Mouse (Mus musculus) thymus, postnatal 4 days (tissue): ENCODE results near the gene Vmo1.
"Not testable (repeated sequence)": the region's sequence is repeated elsewhere in the genome, so short reads cannot be mapped to it uniquely, and the experiment has no call there.

Experiments used
- DNase-seq: peaks from one replicate; pipeline ENCODE4 v3.0.0; 2021

The Vmo1 gene

DNA sequence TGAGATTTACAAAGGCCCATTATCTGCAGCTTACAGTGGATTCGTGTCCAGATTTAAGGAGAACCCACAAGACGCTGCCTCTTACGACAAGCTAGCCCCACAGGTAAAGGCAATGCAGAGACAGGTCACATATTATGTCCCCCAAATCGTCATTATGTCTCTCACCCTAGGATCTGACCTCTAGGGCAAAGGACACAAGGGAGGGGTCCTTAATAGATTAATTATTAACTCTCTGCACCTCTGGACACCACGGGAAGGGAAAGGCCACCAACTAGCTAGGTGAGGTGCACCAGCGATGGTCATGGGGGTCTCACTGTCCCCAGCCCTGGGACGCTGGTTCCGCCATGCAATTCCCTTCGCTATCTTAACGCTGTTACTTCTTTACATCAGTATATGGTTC, 4.5 kb upstream of the Vmo1 start, which contains the start of gene Gltpd2:
Gene Gltpd2, plus strand, starts transcription at position 274 of the 400 bp plus-strand sequence.
- DNase-seq = no peak

DNA sequence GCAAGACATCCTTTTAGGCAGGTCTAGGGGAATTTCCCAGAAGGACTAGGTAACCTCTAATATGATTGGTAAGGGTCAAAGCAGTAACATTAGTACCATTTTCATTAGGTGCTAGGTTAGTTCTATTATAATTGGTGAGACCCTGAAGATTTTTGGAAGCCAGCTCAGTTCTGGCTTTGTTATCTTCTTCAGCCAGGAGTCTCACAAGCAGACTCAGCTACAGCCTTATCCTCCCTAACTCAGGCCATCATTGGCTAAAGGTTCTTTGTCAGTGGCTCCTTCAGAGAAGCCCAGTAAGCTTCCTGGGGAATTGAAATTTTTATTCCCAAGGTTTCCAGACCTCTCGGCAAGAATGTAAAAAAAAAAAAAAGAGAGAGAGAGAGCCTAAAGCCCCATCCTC, 4.0 kb upstream of the Vmo1 start:
- no peak for DNase-seq

DNA sequence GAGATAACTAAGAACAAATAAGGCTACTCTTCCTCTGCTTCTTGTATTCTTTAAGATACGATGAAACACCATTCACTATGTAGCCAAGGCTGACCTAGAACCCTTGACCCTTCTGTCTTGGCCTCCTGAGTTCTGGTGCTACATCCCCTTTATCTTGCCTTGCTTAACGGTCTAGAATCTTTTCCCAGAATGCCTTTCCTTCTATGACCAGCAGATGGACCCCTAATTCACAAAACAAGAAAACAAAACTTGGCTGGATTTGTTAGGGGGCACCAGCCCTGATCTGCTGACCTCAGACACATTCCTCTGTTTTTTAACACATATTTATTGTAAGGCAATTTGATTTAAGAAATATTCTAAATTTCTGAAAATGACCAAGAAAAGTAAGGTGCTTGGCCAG, 1.9 kb upstream of the Vmo1 start:
- no peak for DNase-seq

DNA sequence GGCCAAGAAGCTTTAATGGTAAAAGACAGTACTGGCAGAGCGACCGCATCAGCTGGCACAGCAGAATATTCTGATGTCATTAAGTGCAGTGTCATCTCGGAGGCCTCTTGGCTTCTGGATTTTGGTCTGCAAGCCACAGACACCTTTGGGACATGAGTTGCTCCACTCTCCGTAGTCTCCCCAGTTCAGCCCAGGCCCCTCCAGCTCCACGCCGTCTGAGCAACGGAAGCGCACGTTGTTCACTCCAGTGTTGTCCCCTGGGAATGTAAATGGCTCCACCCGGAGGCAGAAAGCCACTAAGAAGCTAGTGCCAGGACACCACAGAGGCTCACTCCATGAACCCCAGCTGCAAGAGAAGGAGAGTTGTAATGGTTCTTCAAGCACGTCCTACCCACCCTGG, 896 bp downstream of the Vmo1 start:
- no peak for DNase-seq

DNA sequence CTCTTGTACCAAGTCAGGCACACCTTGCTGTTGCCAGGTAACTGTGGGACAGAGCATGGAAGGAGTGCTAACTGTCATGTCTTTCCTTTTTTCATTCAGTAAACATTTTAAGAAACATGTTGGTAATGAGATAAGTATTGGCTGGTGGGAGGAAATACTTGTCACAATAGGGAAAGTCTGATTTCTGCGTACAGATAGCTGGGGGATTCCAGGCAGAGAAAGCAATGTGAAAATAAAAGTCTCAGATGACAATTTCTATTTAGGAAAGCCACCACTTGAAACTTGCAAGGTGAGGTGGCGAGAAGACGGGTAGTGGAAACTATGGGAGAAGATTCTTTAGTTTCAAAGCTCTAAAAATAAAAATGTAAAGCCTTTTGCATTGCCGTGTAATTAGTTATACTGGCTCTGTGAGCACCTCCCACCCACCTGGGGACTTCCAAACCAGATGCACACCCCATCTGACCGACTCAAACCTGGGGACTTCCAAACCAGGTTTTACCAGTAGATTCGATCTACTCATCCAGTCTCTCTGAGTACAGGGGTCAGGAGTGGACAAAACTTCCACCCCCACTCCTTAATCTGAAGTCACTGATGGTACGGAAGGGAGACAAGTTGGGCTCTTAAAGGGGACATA, 1.6 kb downstream of the Vmo1 start:
- no peak for DNase-seq

DNA sequence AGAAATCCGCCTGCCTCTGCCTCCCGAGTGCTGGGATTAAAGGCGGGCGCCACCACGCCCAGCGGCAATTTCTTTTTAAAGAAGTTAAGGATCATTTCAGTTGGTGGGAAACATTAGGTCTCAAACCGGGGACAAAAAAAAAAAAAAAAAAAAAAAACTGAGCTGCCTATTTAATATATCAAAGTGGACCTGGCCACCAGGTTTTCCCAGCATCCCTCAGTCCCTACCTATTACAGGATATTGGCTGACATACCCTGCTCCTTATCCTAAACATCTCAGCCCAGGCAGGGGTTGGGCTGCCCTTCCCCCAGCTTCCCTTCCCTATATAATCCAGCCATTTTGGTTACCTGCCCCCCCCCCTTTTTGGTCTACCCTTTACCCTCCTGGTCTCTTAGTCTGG, 2.6 kb downstream of the Vmo1 start:
- no peak for DNase-seq

DNA sequence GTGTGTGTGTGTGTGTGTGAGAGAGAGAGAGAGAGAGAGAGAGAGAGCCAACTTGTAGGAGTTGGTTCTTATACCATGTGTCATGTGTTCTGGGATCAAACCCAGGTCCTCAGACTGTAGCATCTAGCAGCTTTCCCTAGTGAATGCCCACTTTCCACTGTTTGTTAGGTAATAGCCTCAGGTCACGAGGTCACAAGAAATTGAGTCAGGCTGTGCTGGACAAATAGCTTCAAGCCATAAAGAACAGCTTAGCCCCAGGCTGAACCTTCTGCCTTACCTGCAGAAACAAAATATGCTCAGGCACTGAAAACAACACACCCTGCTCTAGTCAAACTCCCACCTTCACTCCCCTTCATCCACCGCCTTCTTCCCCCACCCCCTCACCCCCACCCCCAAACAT, 3.2 kb downstream of the Vmo1 start:
- no peak for DNase-seq

DNA sequence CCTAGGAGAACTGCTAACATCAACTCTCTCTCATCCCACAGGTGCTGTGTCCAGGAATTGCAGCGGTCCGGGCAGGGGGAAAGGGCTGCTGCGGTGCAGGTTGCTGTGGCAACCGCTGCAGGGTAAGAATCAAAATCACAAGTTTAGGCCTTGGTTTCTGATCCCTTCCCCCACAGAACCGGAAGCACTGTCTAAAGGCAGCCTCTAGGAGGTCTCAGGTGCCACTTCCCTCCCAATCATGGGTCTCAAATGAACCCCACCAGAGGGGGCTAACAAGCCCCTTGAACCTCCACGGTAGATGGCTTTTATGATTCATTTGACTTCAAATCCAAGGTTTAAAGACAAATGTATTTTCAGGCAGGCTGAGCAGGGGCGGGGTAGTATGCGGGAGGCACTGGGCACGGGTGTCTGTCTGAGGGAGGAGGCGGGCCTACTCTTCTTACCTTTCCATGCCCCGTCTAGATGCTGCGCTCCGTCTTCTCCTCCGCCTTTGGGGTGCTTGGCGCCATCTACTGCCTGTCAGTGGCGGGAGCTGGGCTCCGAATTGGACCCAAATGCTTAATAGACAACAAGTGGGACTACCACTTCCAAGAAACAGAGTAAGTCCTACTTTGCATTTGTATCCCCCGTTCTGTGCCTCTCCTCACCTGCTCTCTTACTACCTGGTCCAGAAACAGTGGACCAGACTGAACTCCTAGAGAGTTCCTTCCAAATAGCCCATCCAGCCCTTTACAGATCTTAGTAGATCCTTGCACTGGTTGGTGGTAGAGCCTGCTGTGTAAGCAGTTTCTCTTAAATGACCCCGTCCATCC, 4.5 kb downstream of the Vmo1 start:
- DNase-seq = peak; percentile 76

DNA sequence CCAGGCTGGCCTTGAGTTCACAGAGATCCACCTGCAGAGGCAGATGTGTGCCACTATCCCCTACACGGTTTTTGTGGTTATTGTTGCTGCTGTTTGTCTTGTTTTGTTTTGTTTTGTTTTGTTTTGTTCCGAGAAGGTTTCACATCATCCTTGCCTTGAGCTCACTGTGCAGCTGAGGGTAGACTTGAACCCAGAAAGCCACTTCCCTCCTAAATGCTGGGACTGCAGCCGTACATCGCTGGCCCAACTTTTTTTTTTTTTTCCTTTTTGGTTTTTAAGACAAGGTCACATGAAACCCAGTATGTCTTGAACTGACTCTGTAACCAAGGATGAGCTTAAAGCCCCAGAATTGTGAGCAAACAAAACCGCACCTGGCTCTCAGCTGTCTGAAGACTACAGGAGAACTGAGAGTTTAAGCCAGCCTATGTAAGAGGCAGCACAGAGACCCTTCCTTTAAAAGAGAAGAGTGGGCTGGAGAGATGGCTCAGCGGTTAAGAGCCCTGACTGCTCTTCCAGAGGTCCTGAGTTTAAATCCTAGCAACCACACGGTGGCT, 7.4 kb downstream of the Vmo1 start:
- peak; percentile 48 for DNase-seq

DNA sequence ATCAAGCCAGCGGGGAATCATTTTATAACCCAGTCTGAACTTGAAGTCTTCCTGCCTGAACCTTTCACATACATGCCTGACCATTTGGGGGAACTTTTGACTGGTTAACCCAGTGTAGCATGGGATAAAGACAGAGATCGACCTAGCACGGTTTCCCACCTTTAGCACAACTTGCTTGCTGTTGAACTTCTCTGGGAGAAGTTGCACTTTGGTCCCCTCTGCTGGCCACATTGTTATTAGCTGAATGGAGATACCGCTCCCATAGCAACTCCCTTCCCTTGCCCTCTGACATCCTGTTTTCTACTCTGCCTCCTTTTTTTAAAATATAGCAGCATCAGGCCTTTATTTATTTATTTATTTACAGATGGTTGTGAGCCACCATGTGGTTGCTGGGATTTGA, 8.0 kb downstream of the Vmo1 start:
- DNase-seq = peak; percentile 90

DNA sequence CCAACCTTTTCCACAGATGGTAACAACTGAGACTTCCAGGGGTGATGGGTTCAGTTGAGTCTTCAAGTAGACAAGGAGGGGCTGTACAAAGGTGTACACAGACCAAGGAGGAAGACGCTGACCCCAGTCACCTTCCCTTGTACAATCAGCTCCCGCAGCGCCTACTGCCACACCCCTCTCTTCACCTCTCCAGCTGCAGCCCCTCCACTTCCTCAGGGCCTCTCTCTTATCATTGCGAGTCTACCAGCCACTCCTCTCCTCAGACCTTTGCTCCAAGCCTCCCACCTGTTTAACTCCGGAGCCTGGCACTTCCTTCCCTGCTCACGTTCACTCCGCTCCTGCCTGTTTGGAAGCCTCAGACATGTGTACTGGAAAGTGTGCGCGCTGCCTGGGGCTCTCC, 9.4 kb downstream of the Vmo1 start, which contains the start of gene Tm4sf5:
Gene Tm4sf5, plus strand, starts transcription at position 275 of the 400 bp plus-strand sequence.
- peak; percentile 44 for DNase-seq

DNA sequence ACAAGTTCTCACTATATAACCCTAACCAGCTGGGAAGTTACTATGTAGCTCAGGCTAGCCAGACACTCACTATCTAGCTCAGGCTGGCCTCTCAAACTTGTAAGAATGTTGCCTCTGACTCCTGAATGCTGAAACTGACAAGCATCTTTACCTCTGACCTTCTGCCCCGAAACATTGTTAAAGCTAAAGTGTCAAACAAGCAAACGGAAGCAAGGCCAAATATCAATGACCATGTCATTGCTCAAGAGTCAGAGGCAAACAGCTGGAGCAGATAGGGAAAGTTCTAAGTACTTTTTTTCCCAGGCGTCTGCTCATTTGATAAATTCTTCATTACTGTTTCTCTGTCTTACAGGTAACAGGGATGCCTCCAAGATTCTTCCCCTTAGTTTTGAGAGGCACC, 12.4 kb downstream of the Vmo1 start:
- DNase-seq = no peak

DNA sequence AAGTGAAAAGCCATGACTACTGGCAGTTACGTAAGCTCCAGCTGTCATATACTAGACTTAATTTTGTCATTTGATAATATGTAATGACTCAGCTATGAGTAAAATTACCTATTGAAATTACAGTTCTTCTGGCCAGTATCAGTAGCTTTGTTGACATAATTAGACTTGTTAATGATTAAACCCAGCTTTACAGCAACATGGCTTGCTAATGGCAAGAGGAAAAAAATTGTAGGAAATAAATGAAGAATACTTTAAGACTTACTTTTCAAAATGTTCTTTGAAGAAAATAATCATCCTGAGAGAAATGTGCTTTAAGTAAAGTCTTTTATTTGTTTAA, 14.0 kb downstream of the Vmo1 start:
- DNase-seq = no peak

DNA sequence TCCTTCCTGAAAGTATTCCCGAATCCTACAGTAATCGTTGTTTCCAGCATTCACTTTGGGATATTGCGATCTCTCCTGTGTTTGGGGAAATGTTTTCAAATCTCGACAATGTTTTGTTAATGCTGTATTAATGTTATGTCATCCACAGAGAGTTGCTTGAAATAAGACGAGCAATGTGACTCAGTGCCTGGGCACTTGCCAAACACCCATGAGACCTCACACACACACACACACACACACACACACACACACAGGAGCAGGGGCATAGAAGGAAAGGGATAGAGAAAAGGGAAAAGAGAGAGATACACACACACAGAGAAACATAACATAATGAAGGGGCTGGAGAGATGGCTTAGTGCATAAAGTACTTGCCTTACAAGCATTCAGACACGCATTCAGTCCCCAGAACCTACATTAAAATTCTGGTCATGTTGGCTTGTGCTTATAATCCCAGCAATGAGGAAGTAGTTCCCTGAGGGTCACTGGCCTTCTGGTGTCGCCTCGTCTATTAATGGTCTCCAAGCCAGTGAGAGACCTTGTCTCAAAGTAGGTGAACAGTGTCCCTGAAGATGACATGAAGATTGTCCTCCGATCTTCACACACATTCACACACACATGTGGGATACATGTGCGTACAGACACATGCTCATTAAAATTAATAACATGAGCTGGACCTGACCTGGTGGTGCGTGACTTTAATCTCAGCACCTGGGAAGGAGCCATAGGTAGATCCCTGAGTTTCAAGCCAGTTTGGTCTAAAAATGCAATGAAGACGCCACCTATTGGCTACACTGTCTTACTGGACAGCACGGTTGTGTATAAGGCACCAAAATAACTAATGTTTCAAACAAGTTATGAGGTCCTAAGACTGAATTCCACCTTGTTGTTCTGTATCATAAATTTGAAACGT, 14.6 kb downstream of the Vmo1 start:
- DNase-seq = no peak

DNA sequence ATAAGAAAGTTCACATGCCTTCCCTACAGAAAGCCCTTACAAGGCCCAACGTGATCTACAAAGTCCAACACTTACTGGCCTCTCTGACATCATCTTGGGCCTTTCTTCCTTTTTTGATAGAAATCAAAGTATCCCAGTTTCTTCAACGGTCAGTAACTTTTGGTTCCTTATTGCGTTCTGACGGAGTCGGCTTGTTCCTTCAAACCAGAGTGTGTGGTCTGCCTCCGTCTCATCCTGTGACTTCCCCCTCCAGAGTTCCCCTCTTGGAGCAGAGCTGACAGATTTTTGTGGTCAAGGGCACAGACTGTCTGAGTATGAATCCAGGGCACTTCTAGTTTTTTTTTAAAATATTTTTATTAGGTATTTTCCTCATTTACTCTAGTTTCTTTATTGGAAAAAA, 24.7 kb downstream of the Vmo1 start:
- no peak for DNase-seq

DNA sequence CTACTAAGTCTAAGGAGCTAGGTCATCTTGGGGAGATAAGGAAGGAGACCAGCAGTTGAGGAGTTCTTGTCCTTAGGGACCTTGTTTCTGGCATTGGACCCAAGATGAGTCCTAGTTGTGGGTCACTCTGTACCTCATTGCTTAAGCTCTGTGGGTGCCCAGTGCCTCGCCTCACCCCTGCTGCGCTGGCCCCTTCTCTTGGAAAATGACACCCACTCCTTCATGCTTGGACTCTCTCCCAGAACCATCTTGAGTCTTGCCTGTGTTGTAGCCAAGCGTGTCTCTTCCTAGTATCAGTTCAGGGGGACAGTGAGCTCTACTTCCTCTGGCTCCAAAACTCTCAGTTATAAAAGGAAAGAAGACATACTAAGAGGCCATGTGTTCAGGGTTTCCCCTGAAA, 25.3 kb downstream of the Vmo1 start:
- DNase-seq = no peak

DNA sequence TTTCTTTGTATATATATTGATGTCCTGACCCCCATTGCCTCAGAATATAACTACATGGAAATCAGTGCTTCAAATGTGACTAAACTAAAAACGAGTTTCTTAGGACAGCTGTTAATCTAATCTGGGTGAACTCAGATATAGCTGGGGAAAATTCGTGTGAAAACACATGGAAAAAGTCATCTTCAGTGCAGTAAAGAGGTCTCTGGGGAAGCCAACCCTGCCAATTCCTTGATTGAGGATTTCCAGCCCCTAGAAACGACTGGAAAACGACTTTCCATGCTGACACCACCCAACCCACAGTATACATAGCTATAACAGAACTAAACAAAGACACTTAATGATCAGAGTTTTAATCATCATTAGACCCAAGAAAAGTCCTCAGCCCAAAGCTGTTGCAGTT, 26.6 kb downstream of the Vmo1 start:
- no peak for DNase-seq

DNA sequence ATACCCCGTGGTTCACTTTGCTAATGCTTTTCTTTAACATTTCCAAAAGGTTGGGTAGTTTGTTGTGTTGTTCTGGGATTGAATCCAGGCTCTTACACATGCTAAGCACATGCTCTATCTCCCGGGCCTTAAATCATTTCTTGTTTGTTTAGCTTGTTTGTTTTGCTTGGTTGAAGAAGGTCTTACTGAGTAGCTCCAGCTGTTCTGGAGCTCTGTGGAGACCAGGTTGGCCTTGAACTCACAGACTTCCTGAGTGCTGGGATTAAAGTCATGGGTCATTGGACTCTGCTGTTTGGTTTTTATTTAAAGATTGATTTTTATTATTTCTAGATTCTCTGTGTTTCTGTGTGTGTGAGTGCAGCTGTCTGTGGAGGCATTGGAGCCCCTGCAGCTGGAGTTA, 28.9 kb downstream of the Vmo1 start:
- DNase-seq = no peak

DNA sequence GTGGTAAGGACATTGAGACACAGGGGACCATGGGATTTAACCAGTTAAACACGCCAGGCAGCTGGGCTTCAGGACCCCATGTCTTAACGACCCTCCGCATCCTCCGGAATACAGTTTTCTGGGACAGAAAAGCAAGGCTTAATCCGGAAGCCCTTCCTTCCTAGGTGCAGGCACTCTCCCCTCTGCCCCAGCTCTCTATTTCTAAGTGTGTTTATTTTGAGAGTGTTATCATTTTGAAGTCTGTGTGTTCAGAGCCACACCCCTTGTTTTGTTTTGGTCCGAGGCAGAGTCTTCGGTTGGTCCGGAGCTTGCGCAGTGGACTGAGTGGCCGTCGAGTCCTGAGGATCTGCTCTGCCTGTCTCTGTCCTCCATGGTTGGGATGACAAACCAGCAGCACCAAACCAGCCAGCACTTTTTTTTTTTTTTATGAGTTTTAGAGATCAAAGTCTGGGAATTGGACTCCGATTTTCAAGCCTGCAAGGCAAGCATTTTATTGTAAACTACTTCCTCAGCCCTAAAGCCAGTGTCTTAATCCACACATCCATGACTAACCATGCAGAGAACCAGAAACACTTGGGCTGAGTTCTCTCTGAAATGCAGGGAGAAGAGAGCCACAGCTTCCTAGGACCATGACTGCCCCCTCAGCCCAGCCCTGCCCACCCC, 39.4 kb downstream of the Vmo1 start:
- no peak for DNase-seq

DNA sequence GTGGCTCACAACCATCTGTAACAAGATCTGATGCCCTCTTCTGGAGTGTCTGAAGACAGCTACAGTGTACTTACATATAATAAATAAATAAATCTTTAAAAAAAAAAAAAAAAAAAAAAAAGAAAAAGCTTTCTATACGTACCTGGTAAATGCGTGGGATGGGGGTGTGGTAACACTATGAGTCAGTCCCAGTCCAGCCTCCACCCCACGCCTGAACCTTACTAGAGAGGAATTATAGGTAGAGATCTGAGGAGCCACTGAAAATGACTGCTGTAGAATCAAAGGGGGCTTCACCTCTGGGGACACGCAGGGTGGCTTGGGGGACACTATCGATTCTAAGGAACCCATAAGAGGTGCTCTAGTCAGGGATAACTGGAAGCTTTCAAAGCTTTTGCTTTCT, 41.1 kb downstream of the Vmo1 start:
- not testable (repeated sequence) for DNase-seq

DNA sequence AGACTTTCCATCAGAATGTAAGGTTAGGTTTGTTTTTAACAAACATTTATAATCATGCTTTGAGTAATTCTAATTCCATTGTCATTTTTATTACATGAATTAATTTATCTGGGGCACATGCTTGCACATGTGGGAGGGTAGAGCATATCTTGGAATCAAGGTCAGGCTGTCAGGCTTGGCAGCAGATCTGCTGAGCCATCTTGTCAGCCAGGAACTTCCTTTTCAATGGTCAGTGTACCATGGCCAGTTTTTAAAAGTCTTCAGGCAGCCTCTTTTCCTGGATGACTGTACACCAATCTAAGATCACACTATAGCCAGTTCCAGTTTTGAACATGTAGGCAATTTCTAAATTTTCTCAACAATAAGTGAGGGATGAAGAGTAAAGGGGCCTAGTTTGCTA, 41.7 kb downstream of the Vmo1 start:
- DNase-seq = no peak

DNA sequence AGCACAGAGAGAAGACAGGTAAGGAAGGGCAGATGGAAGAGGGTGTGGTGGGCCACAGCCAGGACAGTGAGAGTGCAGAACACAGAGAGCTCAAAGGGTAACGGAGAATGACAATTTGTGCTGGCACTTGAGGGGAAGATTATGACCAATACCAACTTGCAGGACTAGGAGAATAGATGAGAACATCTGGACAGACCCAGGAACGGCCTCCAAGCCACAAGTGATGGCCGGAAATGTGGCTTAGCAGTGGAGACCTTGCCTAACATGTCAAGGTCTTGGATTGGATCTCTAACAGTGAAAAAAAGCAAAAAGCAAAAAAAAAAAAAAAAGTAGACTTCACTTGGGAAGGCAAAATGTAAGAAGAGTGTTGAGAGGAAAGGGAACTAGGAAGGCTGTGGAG, 44.7 kb downstream of the Vmo1 start:
- DNase-seq = no peak
